Mouse (Mus musculus) neural tube, embryonic 14.5 days (tissue): ENCODE measurements around the gene C1ql2. TPM values are rescaled to one million over a fixed set of nuclear protein-coding genes. Genes with fewer than 3 reads are reported as not detected.

ENCODE experiments used
- ATAC-seq: fragments of 200-750 bp; cut with Nextera tagmentation; 2 replicates; pipeline ENCODE4 v1.8.0; 2017; ENCODE audit warnings: low read depth, mild to moderate bottlenecking, moderate TSS enrichment, moderate library complexity
- H3K27ac ChIP-seq: fragments of 300-500 bp; sonication (generic); 2 replicates; pipeline ENCODE4 v1.5.1; 2014; ENCODE audit warnings: low read depth, mild to moderate bottlenecking, control low read depth, low read length, moderate library complexity, mixed read lengths
- H3K27me3 ChIP-seq: fragments of 300-500 bp; sonication (generic); 2 replicates; pipeline ENCODE4 v1.6.1; 2014; ENCODE audit warnings: low read length; ENCODE audit not compliant: control insufficient read depth, insufficient read depth
- H3K36me3 ChIP-seq: fragments of 300-500 bp; sonication (generic); 2 replicates; pipeline ENCODE4 v1.6.1; 2014; ENCODE audit warnings: low read length, mixed read lengths; ENCODE audit not compliant: control insufficient read depth, insufficient read depth
- H3K4me1 ChIP-seq: fragments of 300-500 bp; sonication (generic); 2 replicates; pipeline ENCODE4 v1.6.1; 2014; ENCODE audit warnings: low read length; ENCODE audit not compliant: control insufficient read depth, insufficient read depth
- H3K4me2 ChIP-seq: fragments of 300-500 bp; sonication (generic); 2 replicates; pipeline ENCODE4 v1.6.1; 2014; ENCODE audit warnings: mild to moderate bottlenecking, low read depth, low read length, control low read depth
- H3K4me3 ChIP-seq: fragments of 300-500 bp; sonication (generic); 2 replicates; pipeline ENCODE4 v1.5.1; 2014; ENCODE audit warnings: low read depth, low read length, control low read depth, mixed read lengths
- H3K9ac ChIP-seq: fragments of 300-500 bp; sonication (generic); replicated peaks from 2 replicates; pipeline ENCODE4 v1.6.1; 2014; ENCODE audit warnings: low read depth, mild to moderate bottlenecking, control low read depth, low read length, mixed read lengths
- H3K9me3 ChIP-seq: fragments of 300-500 bp; sonication (generic); 2 replicates; pipeline ENCODE4 v1.6.1; 2016; ENCODE audit warnings: low read length; ENCODE audit not compliant: control insufficient read depth
- WGBS: fragments of 180-500 bp; shearing (Covaris S2); extraction: QIAGEN DNeasy Blood & Tissue Kit; methylation state at CpG from one replicate; pipeline ENCODE4 v1.1.7; 2014; 5-methylcytosine and 5-hydroxymethylcytosine counted together
- polyA plus RNA-seq: library from polyadenylated mRNA; unstranded; fragments of >200 nt; fragmentation: Nextera tagmentation; extraction: Ambion mirVana; gene quantifications from 2 replicates; pipeline ENCODE4 v1.2.1, GENCODE M21; 2014

Gene C1ql2
- polyA plus RNA-seq, 1 experiment from 2014 or later = 1.0 TPM

DNA sequence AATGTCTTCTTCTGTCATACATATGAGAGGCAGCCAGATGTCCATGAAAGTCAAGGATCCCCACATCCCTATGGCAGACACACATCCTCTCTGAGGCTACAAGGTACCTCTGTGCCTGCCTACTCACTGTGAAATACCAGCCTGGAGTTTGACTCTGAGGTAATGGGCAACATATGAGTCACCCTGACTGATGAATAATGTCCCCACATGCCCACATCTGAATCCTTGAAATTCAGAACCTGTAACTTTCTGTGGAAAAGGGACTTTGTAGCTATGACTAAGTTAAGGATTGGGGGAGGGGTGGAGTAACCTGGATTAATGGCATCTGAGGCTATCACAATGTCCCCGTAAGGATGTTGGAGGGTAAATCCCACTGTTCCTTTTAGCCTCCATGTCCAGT is 23.3 kb downstream of the C1ql2 start:
- Histone ChIP-seq H3K27me3 (no peaks in the 10 kb centered on the region; the same call in 1 of the 2 replicates), H3K4me3 (no peak overlapping the region), H3K9ac (no peak overlapping the region), H3K27ac (no peak overlapping the region), H3K4me1 (no peaks in the 10 kb centered on the region), H3K4me2 (no peak overlapping the region), H3K36me3 (no peaks in the 10 kb centered on the region), H3K9me3 (no peaks in the 10 kb centered on the region)
- WGBS = 75% methylated on average over 1 of the region's 1 CpGs
- ATAC-seq = no peak

DNA sequence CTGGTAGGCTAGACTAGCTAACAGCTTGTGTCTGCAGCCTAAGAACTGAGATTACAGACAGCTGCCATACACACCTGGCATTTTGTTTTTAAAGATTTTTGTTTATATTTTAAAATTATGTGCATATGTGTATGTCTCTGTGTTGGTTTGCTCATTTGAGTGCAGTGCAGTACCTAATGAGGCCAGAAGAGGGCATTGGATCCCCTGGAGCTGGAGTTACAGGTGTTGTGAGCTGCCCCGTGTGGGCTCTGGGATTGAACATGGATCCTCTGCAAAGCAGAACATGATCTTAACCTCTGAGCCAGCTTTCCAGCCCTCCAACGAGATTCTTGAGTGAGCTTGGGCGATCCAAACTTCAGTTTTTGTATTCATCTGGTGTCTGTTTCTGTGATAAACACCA is 27.8 kb downstream of the C1ql2 start:
- H3K4me3 ChIP-seq = no peak overlapping the region
- no peaks in the 10 kb centered on the region for H3K27me3 ChIP-seq
- no peak overlapping the region for H3K4me2 ChIP-seq
- no peak overlapping the region for H3K9ac ChIP-seq
- no peak for ATAC-seq
- no peaks in the 10 kb centered on the region for H3K36me3 ChIP-seq
- H3K9me3 ChIP-seq = no peaks in the 10 kb centered on the region
- no peak overlapping the region for H3K27ac ChIP-seq
- 65% methylated on average over 3 of the region's 3 CpGs for WGBS
- no peaks in the 10 kb centered on the region for H3K4me1 ChIP-seq

DNA sequence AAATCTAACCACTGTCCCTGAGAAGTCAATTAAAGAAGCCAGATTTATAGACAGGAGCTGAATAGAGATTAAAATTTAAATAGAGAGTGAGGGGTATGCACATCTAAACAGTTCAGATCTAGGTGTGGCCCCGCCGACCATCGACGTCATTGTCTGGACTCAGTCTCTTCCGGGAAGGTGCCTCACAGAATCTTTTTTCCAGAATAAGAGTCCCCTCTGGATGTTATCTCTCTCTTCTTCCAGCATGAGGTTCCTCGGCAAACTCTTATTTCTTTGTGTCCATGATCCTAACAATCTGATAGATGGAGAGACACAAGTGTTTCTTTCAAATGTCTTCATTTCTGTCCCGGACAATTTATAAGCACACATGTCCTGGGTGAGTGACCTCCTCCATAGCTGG is 33.7 kb downstream of the C1ql2 start:
- H3K9ac ChIP-seq = no peak overlapping the region
- no peak for ATAC-seq
- H3K4me3 ChIP-seq = no peak overlapping the region
- no peaks in the 10 kb centered on the region for H3K27me3 ChIP-seq
- H3K9me3 ChIP-seq = no peaks in the 10 kb centered on the region
- no peaks in the 10 kb centered on the region for H3K4me1 ChIP-seq
- no peak overlapping the region for H3K4me2 ChIP-seq
- H3K36me3 ChIP-seq = no peaks in the 10 kb centered on the region
- no peak overlapping the region for H3K27ac ChIP-seq
- WGBS = 77% methylated on average over 7 of the region's 7 CpGs

DNA sequence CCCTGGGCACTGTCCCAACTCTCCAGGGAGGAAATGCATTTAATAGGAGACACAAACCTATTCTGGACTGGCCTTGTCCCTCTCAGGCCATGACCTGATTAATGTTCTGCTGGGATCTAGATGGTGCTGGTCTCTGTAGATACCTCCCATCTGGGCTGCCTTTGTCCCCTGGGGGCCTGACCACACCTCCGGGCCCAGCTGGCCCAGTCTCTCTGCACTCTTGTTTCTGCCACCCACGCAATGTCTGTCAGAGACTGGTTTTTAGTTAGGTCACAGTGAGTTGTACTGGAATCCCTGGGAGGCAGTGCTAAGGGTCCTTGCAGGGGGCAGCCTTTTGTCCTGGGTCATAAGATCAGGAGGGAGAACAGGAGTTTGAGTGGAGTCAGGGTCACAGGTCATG is 34.5 kb downstream of the C1ql2 start:
- H3K9ac ChIP-seq = no peak overlapping the region
- no peak for ATAC-seq
- H3K4me2 ChIP-seq = no peak overlapping the region
- H3K4me1 ChIP-seq = no peaks in the 10 kb centered on the region
- no peak overlapping the region for H3K27ac ChIP-seq
- no peaks in the 10 kb centered on the region for H3K9me3 ChIP-seq
- no peak overlapping the region for H3K4me3 ChIP-seq
- H3K36me3 ChIP-seq = no peaks in the 10 kb centered on the region
- no peaks in the 10 kb centered on the region for H3K27me3 ChIP-seq
- WGBS = 70% methylated on average over 2 of the region's 2 CpGs

DNA sequence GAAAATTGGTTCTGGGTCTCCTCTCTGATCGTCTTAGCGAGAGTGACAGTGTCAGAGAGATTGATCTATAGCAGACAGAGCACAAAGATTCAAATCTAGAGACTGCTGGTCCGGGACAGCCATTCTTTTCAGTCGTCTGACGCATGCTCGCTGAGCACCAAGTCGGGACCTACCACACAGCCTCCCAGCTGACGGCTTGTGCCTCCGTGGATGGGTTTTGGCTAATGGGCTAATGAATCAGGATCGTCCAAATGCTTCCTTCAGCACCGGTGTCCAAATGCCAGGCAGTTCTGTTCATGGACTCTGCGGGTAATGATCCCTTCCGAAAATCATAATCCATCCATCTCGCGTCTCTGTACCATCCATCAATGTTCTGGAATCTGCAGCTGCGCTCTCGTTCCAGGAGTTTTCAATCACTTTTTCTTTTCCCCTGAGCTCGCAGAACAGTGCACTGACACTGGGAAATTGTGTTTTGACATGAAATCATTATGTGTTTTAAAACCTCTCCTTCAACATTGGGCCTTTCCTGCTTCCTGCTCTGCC is 44.7 kb downstream of the C1ql2 start:
- Histone ChIP-seq H3K9me3 (no peaks in the 10 kb centered on the region), H3K9ac (no peak overlapping the region), H3K4me2 (no peak overlapping the region), H3K4me1 (no peaks in the 10 kb centered on the region), H3K36me3 (no peaks in the 10 kb centered on the region), H3K27ac (no peak overlapping the region), H3K27me3 (no peaks in the 10 kb centered on the region), H3K4me3 (no peak overlapping the region)
- no peak; the same call in 1 of the 2 replicates for ATAC-seq
- 74% methylated on average over 18 of the region's 18 CpGs for WGBS

DNA sequence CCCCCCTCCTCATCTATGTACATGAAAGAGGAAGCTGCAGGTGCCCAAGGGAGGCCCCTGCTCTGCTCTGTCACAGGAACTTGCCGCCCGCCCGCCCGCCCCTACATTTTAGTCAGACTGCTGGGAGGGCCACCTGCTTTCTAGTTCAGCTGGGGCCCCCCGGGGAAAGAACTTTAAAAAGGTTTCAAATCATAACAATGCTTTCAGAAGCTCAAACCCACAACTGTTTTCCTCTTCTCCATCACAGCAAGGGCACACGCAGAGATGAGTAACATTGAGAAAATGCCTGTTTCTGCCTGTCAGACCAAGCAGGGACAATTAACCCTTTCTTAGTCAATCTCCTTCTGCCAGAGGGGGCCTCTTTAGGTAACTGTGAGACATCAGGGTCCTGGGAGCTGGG is 49.4 kb downstream of the C1ql2 start:
- no peaks in the 10 kb centered on the region for H3K27me3 ChIP-seq
- 36% methylated on average over 6 of the region's 6 CpGs for WGBS
- H3K4me3 ChIP-seq = no peak overlapping the region
- no peaks in the 10 kb centered on the region for H3K4me1 ChIP-seq
- H3K4me2 ChIP-seq = no peak overlapping the region
- no peak overlapping the region for H3K9ac ChIP-seq
- H3K27ac ChIP-seq = no peak overlapping the region
- no peaks in the 10 kb centered on the region for H3K9me3 ChIP-seq
- ATAC-seq = no peak
- H3K36me3 ChIP-seq = no peaks in the 10 kb centered on the region

DNA sequence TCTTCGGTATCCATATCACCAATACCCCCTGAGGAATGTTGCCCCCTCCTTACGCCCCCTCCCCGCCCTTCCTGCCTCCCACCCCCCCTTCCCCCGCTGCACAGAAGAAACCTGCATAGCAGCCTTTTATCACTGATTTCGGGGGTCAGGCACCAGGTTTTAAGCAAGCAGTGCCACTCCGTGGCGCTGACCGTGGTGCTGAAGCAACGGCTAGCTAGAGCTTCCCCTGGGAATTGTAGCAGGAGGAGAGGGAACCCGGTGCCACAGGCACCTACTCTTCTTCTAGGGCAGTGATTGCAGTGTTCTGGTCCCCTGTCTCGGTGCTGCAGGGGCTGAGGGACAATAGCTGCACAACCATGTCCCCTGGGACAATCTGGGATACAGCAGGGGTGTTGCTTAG is 50.0 kb downstream of the C1ql2 start:
- no peak overlapping the region for H3K4me3 ChIP-seq
- 3% methylated on average over 11 of the region's 11 CpGs for WGBS
- H3K27ac ChIP-seq = no peak overlapping the region
- H3K9me3 ChIP-seq = no peaks in the 10 kb centered on the region
- H3K36me3 ChIP-seq = no peaks in the 10 kb centered on the region
- ATAC-seq = no peak; the same call in 1 of the 2 replicates
- H3K4me2 ChIP-seq = no peak overlapping the region
- no peaks in the 10 kb centered on the region for H3K4me1 ChIP-seq
- no peaks in the 10 kb centered on the region for H3K27me3 ChIP-seq
- no peak overlapping the region for H3K9ac ChIP-seq

Other genes with a start within 250 kb of the C1ql2 start
- 1,841 and 1,897 TPM in 2 replicates for gene Dbi, start 219.5 kb upstream of the C1ql2 start, polyA plus RNA-seq
- gene 3110009E18Rik, start 219.4 kb upstream of the C1ql2 start, polyA plus RNA-seq = 17.3 and 18.9 TPM in 2 replicates
- gene Steap3, start 67.9 kb upstream of the C1ql2 start, polyA plus RNA-seq = 1.7 and 3.0 TPM in 2 replicates
- not detected in 2 replicates for gene Marco, start 164.4 kb downstream of the C1ql2 start, polyA plus RNA-seq